Mouse (Mus musculus): ENCODE data around the gene Rapgef1.
"Not testable (repeated sequence)": the region's sequence is repeated elsewhere in the genome, so short reads cannot be mapped to it uniquely, and the experiment has no call there.

Gene Rapgef1

GRCm38 (mm10) chr2:29703104-29704081 is 83.9 kb downstream of the Rapgef1 start:
- DNase-seq (ENCODE audit: low read depth) = no peak

GRCm38 (mm10) chr2:29705493-29705892 is 86.0 kb downstream of the Rapgef1 start:
- no peak for DNase-seq (ENCODE audit: low read depth)

GRCm38 (mm10) chr2:29706726-29707620 is 87.5 kb downstream of the Rapgef1 start:
- DNase-seq (ENCODE audit: low read depth) = no peak

- DNase-seq (ENCODE audit: low read depth) = no peak
These were observed 88.2 kb downstream of the Rapgef1 start for GRCm38 (mm10) chr2:29707731-29708130.

GRCm38 (mm10) chr2:29708209-29708608 is 88.7 kb downstream of the Rapgef1 start:
- DNase-seq (ENCODE audit: low read depth) = not testable (repeated sequence)

GRCm38 (mm10) chr2:29711038-29711437 is 91.5 kb downstream of the Rapgef1 start:
- DNase-seq (ENCODE audit: low read depth) = no peak

- no peak for DNase-seq (ENCODE audit: low read depth)
These were observed 92.4 kb downstream of the Rapgef1 start for GRCm38 (mm10) chr2:29711877-29712276.

GRCm38 (mm10) chr2:29713501-29713900 is 94.0 kb downstream of the Rapgef1 start:
- DNase-seq (ENCODE audit: low read depth) = no peak

- no peak for DNase-seq (ENCODE audit: low read depth)
These were observed 94.6 kb downstream of the Rapgef1 start for GRCm38 (mm10) chr2:29714127-29714526.

- DNase-seq (ENCODE audit: low read depth) = no peak
These were observed 96.6 kb downstream of the Rapgef1 start for GRCm38 (mm10) chr2:29716143-29716542.

- no peak for DNase-seq (ENCODE audit: low read depth)
These were observed 97.2 kb downstream of the Rapgef1 start for GRCm38 (mm10) chr2:29716691-29717090.

- no peak for DNase-seq (ENCODE audit: low read depth)
These were observed 99.1 kb downstream of the Rapgef1 start for GRCm38 (mm10) chr2:29718581-29718980.

- no peak for DNase-seq (ENCODE audit: low read depth)
These were observed 103.6 kb downstream of the Rapgef1 start for GRCm38 (mm10) chr2:29723132-29723531.

- DNase-seq (ENCODE audit: low read depth) = no peak
These were observed 105.3 kb downstream of the Rapgef1 start for GRCm38 (mm10) chr2:29724664-29725365.

- DNase-seq (ENCODE audit: low read depth) = no peak
These were observed 110.0 kb downstream of the Rapgef1 start for GRCm38 (mm10) chr2:29729500-29729899.

GRCm38 (mm10) chr2:29731545-29731944 is 112.0 kb downstream of the Rapgef1 start:
- DNase-seq (ENCODE audit: low read depth) = peak; percentile 37

GRCm38 (mm10) chr2:29732559-29732958 is 113.0 kb downstream of the Rapgef1 start:
- DNase-seq (ENCODE audit: low read depth) = no peak

GRCm38 (mm10) chr2:29733348-29733747 is 113.8 kb downstream of the Rapgef1 start:
- DNase-seq (ENCODE audit: low read depth) = no peak

GRCm38 (mm10) chr2:29735708-29736107 is 116.2 kb downstream of the Rapgef1 start:
- no peak for DNase-seq (ENCODE audit: low read depth)

- DNase-seq (ENCODE audit: low read depth) = no peak
These were observed 117.8 kb downstream of the Rapgef1 start for GRCm38 (mm10) chr2:29737209-29737925.

GRCm38 (mm10) chr2:29738799-29739198 is 119.3 kb downstream of the Rapgef1 start:
- no peak for DNase-seq (ENCODE audit: low read depth)
